Mouse (Mus musculus) intestine, embryonic 14.5 days (tissue): ENCODE results near the gene Hdac10. TPM values are rescaled to one million over a fixed set of nuclear protein-coding genes. Genes with fewer than 3 reads are reported as not detected.

ENCODE experiments used
- ATAC-seq: fragments of 200-750 bp; cut with Nextera tagmentation; replicated peaks from 2 replicates; pipeline ENCODE4 v1.8.0; 2017; ENCODE audit warnings: low read depth, moderate number of reproducible peaks, moderate TSS enrichment, moderate library complexity; ENCODE audit not compliant: low FRiP score, low TSS enrichment
- DNase-seq: peaks from one replicate; pipeline ENCODE4 v3.0.0-alpha.2; 2018; ENCODE audit warnings: low spot score
- H3K27ac ChIP-seq: fragments of 300-500 bp; sonication (generic); 2 replicates; pipeline ENCODE4 v1.5.1; 2014; ENCODE audit warnings: low read depth, mild to moderate bottlenecking, control low read depth
- H3K27me3 ChIP-seq: fragments of 300-500 bp; sonication (generic); replicated peaks from 2 replicates; pipeline ENCODE4 v1.6.1; 2014; ENCODE audit warnings: low read length, control low read depth; ENCODE audit not compliant: control insufficient read depth, insufficient read depth
- H3K36me3 ChIP-seq: fragments of 300-500 bp; sonication (generic); 2 replicates; pipeline ENCODE4 v1.6.1; 2014; ENCODE audit warnings: low read length, control low read depth; ENCODE audit not compliant: control insufficient read depth, insufficient read depth
- H3K4me1 ChIP-seq: fragments of 300-500 bp; sonication (generic); replicated peaks from 2 replicates; pipeline ENCODE4 v1.6.1; 2014; ENCODE audit warnings: low read length, control low read depth, mixed read lengths; ENCODE audit not compliant: control insufficient read depth, insufficient read depth
- H3K4me2 ChIP-seq: fragments of 300-500 bp; sonication (generic); 2 replicates; pipeline ENCODE4 v1.6.1; 2014; ENCODE audit warnings: low read length
- H3K4me3 ChIP-seq: fragments of 300-500 bp; sonication (generic); 2 replicates; pipeline ENCODE4 v1.5.1; 2014; ENCODE audit warnings: low read depth, low read length, control low read depth, mixed read lengths
- H3K9ac ChIP-seq: fragments of 300-500 bp; sonication (generic); 2 replicates; pipeline ENCODE4 v1.6.1; 2014; ENCODE audit warnings: mild to moderate bottlenecking, low read length
- H3K9me3 ChIP-seq: fragments of 300-500 bp; sonication (generic); 2 replicates; pipeline ENCODE4 v1.6.1; 2016; ENCODE audit warnings: low read length, control low read depth; ENCODE audit not compliant: control insufficient read depth
- WGBS: fragments of 180-500 bp; shearing (Covaris S2); extraction: QIAGEN DNeasy Blood & Tissue Kit; methylation state at CpG from one replicate; pipeline ENCODE4 v1.1.7; 2014; 5-methylcytosine and 5-hydroxymethylcytosine counted together
- polyA plus RNA-seq: library from polyadenylated mRNA; unstranded; fragments of >200 nt; fragmentation: Nextera tagmentation; extraction: Ambion mirVana; gene quantifications from 2 replicates; pipeline ENCODE4 v1.2.1, GENCODE M21; 2014

Gene Hdac10
- polyA plus RNA-seq, 1 experiment from 2014 or later: 20.3 TPM

DNA sequence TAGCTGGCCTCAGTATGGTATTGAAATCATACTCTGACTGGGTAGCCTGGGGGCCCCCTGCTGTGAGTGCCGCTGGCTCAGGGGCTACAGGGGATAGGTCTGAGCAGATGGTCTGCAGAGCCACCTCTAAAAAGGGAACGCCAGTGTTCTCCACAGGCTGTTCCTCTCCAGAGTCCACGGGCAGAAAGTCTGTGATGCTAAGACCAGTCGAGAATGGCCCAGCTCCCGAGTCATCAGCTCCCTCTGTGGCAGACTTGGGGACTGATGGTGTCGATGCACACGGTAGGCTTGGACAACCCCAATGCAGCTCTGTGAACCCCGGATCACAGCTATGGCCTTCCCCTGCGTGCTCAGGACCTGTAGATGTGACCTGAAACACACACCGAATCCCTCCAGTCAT is 24.6 kb downstream of the Hdac10 start:
- Histone ChIP-seq H3K9me3 (no peaks in the 10 kb centered on the region), H3K4me3 (no peak overlapping the region), H3K9ac (no peak overlapping the region), H3K27ac (no peak overlapping the region), H3K36me3 (peaks cover 97% of the 10 kb centered on the region), H3K27me3 (no peaks in the 10 kb centered on the region), H3K4me2 (no peak overlapping the region), H3K4me1 (no peaks in the 10 kb centered on the region)
- DNase-seq: no peak
- ATAC-seq: no peak
- WGBS: 89% methylated on average over 10 of the region's 10 CpGs

GRCm38 (mm10) chr15:89102646-89103045 is 25.9 kb downstream of the Hdac10 start:
- H3K4me2 ChIP-seq: no peak overlapping the region
- H3K27me3 ChIP-seq: no peaks in the 10 kb centered on the region
- H3K9me3 ChIP-seq: no peaks in the 10 kb centered on the region
- H3K27ac ChIP-seq: no peak overlapping the region
- DNase-seq (no peak), ATAC-seq (no peak)
- no peaks in the 10 kb centered on the region for H3K4me1 ChIP-seq
- peaks cover 97% of the 10 kb centered on the region for H3K36me3 ChIP-seq
- 83% methylated on average over 5 of the region's 5 CpGs for WGBS
- H3K9ac ChIP-seq: no peak overlapping the region
- no peak overlapping the region for H3K4me3 ChIP-seq

GRCm38 (mm10) chr15:89100823-89101222 is 27.7 kb downstream of the Hdac10 start:
- no peak overlapping the region for H3K27ac ChIP-seq
- H3K4me3 ChIP-seq: no peak overlapping the region
- H3K9ac ChIP-seq: no peak overlapping the region
- no peak overlapping the region for H3K4me2 ChIP-seq
- DNase-seq (no peak), ATAC-seq (no peak)
- no peaks in the 10 kb centered on the region for H3K4me1 ChIP-seq
- no peaks in the 10 kb centered on the region for H3K9me3 ChIP-seq
- no peaks in the 10 kb centered on the region for H3K27me3 ChIP-seq
- H3K36me3 ChIP-seq: peaks cover 95% of the 10 kb centered on the region
- WGBS: 90% methylated on average over 12 of the region's 12 CpGs

DNA sequence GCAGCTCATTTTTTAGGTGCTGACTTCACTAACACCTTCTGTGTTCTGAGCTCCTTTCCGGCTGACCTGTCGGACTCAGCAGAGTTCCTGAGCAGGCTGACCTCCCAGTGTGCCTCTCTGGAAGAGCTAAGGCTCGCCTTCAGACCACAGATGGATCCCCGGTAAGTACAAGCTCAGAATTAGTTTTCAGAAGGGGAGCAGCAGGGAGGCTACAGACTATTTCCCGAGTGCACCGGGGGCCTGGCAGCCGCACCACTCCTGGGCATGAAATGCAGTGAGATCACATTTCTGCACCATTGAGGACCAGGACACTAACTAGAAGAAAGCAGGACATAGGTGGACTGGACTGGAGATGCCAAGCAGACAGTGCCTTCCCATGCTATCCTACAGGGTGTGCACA is 29.9 kb downstream of the Hdac10 start:
- WGBS: 90% methylated on average over 7 of the region's 7 CpGs
- H3K27ac ChIP-seq: no peak overlapping the region
- ATAC-seq (no peak), DNase-seq (no peak)
- no peaks in the 10 kb centered on the region for H3K27me3 ChIP-seq
- peaks cover 96% of the 10 kb centered on the region for H3K36me3 ChIP-seq
- no peak overlapping the region for H3K4me3 ChIP-seq
- H3K9ac ChIP-seq: no peak overlapping the region
- H3K4me1 ChIP-seq: no peaks in the 10 kb centered on the region
- no peak overlapping the region for H3K4me2 ChIP-seq
- H3K9me3 ChIP-seq: no peaks in the 10 kb centered on the region

DNA sequence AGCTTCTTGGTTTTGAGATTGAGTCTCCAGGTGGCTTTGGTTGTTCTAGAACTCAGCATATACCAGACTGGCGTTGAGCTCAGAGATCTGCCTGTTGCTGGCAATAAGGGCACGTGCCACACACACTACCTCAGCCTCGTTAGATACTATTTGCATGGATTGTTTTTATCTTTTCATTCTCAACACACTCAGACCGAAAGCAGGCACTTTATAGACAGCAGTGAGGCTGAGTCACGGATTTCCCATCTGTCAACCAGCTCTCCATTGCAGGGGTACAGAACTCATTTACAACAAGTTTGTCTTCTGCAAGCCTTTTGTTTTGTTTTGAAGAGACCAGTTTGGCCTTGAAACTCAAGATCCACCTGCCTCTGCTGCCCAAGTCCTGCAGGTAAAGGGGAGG is 31.1 kb downstream of the Hdac10 start:
- no peak overlapping the region for H3K4me2 ChIP-seq
- H3K36me3 ChIP-seq: peaks cover 98% of the 10 kb centered on the region
- H3K4me1 ChIP-seq: no peaks in the 10 kb centered on the region
- no peaks in the 10 kb centered on the region for H3K27me3 ChIP-seq
- no peak overlapping the region for H3K27ac ChIP-seq
- H3K9me3 ChIP-seq: no peaks in the 10 kb centered on the region
- DNase-seq (no peak), ATAC-seq (no peak)
- no peak overlapping the region for H3K9ac ChIP-seq
- H3K4me3 ChIP-seq: no peak overlapping the region
- 93% methylated on average over 5 of the region's 5 CpGs for WGBS

GRCm38 (mm10) chr15:89092181-89092580 is 36.3 kb downstream of the Hdac10 start:
- Histone ChIP-seq H3K36me3 (peaks cover 50% of the 10 kb centered on the region), H3K9ac (no peak overlapping the region), H3K27me3 (no peaks in the 10 kb centered on the region), H3K4me3 (no peak overlapping the region), H3K4me2 (no peak overlapping the region), H3K9me3 (no peaks in the 10 kb centered on the region), H3K4me1 (peaks cover 9% of the 10 kb centered on the region; the same call in 1 of the 2 replicates), H3K27ac (no peak overlapping the region)
- ATAC-seq: no peak
- DNase-seq: no peak
- WGBS: 84% methylated on average over 5 of the region's 5 CpGs

- Histone ChIP-seq H3K4me3 (no peak overlapping the region), H3K27me3 (no peaks in the 10 kb centered on the region), H3K4me1 (peaks cover 9% of the 10 kb centered on the region; the same call in 1 of the 2 replicates), H3K9me3 (no peaks in the 10 kb centered on the region), H3K27ac (no peak overlapping the region), H3K36me3 (peaks cover 51% of the 10 kb centered on the region), H3K4me2 (no peak overlapping the region), H3K9ac (no peak overlapping the region)
- WGBS: 83% methylated on average over 4 of the region's 4 CpGs
- ATAC-seq: no peak
- DNase-seq: no peak
These were observed 37.8 kb downstream of the Hdac10 start for GRCm38 (mm10) chr15:89090662-89091061.

- peak overlapping the region; percentile 66 for H3K27ac ChIP-seq
- peaks cover 51% of the 10 kb centered on the region for H3K36me3 ChIP-seq
- ATAC-seq: peak; percentile 58
- peak overlapping the region; percentile 94 for H3K4me2 ChIP-seq
- H3K27me3 ChIP-seq: no peaks in the 10 kb centered on the region
- DNase-seq: peak; percentile 61
- H3K9ac ChIP-seq: peak overlapping the region; percentile 84
- WGBS: 3% methylated on average over 56 of the region's 68 CpGs
- H3K4me3 ChIP-seq: peak overlapping the region; percentile 97
- H3K4me1 ChIP-seq: peaks cover 9% of the 10 kb centered on the region; the same call in 1 of the 2 replicates
- H3K9me3 ChIP-seq: no peaks in the 10 kb centered on the region
These were observed 39.0 kb downstream of the Hdac10 start for GRCm38 (mm10) chr15:89089248-89090051.
